ENCODE assay signal across 13 mouse cellular contexts in the genomic region with DNA sequence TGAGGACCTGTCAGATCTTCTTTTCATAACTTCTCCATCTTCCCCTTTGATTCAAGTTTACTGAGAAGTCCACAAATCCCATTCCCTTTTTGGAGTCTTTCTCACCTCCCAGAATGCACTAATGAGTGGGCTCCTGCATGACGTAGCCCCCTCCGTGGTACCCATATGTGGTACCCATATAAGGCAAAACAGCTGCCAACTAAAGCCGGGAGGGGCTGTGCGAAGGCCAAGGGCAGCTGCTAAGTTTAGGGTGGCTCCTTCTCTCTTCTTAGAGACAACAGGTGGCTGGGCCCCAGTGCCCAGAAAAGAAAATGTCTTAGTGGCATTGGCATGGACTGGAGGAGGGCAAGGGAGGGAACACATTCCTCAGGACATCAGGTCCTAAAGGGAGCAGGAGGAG. TPM values are rescaled to one million over a fixed set of nuclear protein-coding genes. Genes with fewer than 3 reads are reported as not detected.
DNase-seq lines count a peak whose midpoint lies in the region; ATAC-seq and TF ChIP-seq lines count a peak whose summit lies in the region.
"Had no signal": no experiment of that assay in that cellular context is flagged by ENCODE, and none has a peak within 500 bp of the region (broad histone marks: within the 10 kb centered on the region; RNA-seq: fewer than 3 reads in every experiment).

No protein-coding gene starts in this region.

- 87% methylated on average over 4 of the region's 4 CpGs for WGBS in kidney, embryonic 16.5 days

- H3K4me1 ChIP-seq in kidney, embryonic 16.5 days (ENCODE audit: insufficient read depth, low read length) = peaks cover 21% of the 10 kb centered on the region

- no peak overlapping the region for H3K4me2 ChIP-seq in kidney, embryonic 16.5 days (replicated peaks; ENCODE audit: low read depth, low read length)

- H3K36me3 ChIP-seq in kidney, embryonic 16.5 days (ENCODE audit: insufficient read depth, low read length) = no peaks in the 10 kb centered on the region
- H3K36me3 ChIP-seq: limb, embryonic 15.5 days had no signal

- peak overlapping the region; percentile 86; the same call in 1 of the 2 replicates for H3K27ac ChIP-seq in left cerebral cortex, adult 2 months
- no peak overlapping the region for H3K27ac ChIP-seq in kidney, embryonic 16.5 days (ENCODE audit: low read length)

- intact Hi-C loops in left cerebral cortex, adult 2 months (cut with DNase I) = no loop called here

- H3K4me3 ChIP-seq in left cerebral cortex, adult 2 months = no peak overlapping the region
- no peak overlapping the region for H3K4me3 ChIP-seq in kidney, embryonic 16.5 days (ENCODE audit: low read length)
- H3K4me3 ChIP-seq: heart, adult 2 months had no signal

- TF ChIP-seq CTCF in left cerebral cortex, adult 2 months (IDR thresholded peaks at IDR 0.05) = no peak

- DNase-seq in cerebellum, adult 9-10 months = peak; percentile 71
- no peak for DNase-seq in cerebellum, postnatal 10 days
- no peak for DNase-seq in left cerebral cortex, adult 2 months (ENCODE audit: extremely low spot score in 1 of 2, low spot score in 2 of 2)
- no peak for DNase-seq in left cerebral cortex, adult 18-20 months (ENCODE audit: low spot score in 2 of 2)
- DNase-seq in gastrocnemius, postnatal 25 days = peak; percentile 81
- peak; percentile 64 for DNase-seq in thymus, postnatal 14 days
- no peak for DNase-seq in kidney, postnatal 36 days
- DNase-seq: heart, adult 2 months; right cerebral cortex, postnatal 25 days had no signal

- H3K9ac ChIP-seq in kidney, embryonic 16.5 days (replicated peaks; ENCODE audit: low read length) = no peak overlapping the region
- H3K9ac ChIP-seq: limb, embryonic 15.5 days had no signal

- no peak for ATAC-seq in kidney, embryonic 16.5 days (ENCODE audit: low FRiP score, low TSS enrichment)
- ATAC-seq: forebrain, embryonic 15.5 days had no signal

- H3K9me3 ChIP-seq in kidney, embryonic 16.5 days (ENCODE audit: low read length) = no peaks in the 10 kb centered on the region
- H3K9me3 ChIP-seq: forebrain, embryonic 15.5 days; hindbrain, embryonic 13.5 days; limb, embryonic 15.5 days had no signal

- no peaks in the 10 kb centered on the region for H3K27me3 ChIP-seq in kidney, embryonic 16.5 days (ENCODE audit: insufficient read depth, low read length)
- H3K27me3 ChIP-seq: forebrain, embryonic 15.5 days; limb, embryonic 15.5 days had no signal

RNA-seq across cellular contexts. Expression of a gene that starts 1.6 kb away (rescaled TPM):
- 1 to 10 TPM; 2.7 to 3.3 TPM for total RNA-seq in left cerebral cortex, adult 2 months (2021)
- total RNA-seq in left cerebral cortex, adult 18-20 months (2021) = 1 to 10 TPM; 2.1 to 3.0 TPM
- over 10,000 TPM; 49,123 to 49,891 TPM for total RNA-seq in gastrocnemius, postnatal 25 days (2021)
- polyA plus RNA-seq in kidney, embryonic 16.5 days (2015; fragmentation: Nextera tagmentation; extraction: Ambion mirVana) = 26.7 and 28.8 TPM in 2 replicates

RNA-seq across cellular contexts. Expression of a gene that starts 2.0 kb away (rescaled TPM):
- total RNA-seq in left cerebral cortex, adult 2 months (2021) = 100 to 1,000 TPM in 1 of 2 experiments, 10 to 100 TPM in 1; 91.9 to 110 TPM
- total RNA-seq in left cerebral cortex, adult 18-20 months (2021) = 10 to 100 TPM; 90.8 to 94.1 TPM
- 10 to 100 TPM; 32.8 to 34.1 TPM for total RNA-seq in gastrocnemius, postnatal 25 days (2021)
- 23.2 and 25.8 TPM in 2 replicates for polyA plus RNA-seq in kidney, embryonic 16.5 days (2015; fragmentation: Nextera tagmentation; extraction: Ambion mirVana)

RNA-seq across cellular contexts. Expression of a gene that starts 14.4 kb away (rescaled TPM):
- total RNA-seq in left cerebral cortex, adult 2 months (2021) = 10 to 100 TPM; 77.7 to 80.8 TPM
- 10 to 100 TPM; 88.0 to 90.2 TPM for total RNA-seq in left cerebral cortex, adult 18-20 months (2021)
- total RNA-seq in gastrocnemius, postnatal 25 days (2021) = 10 to 100 TPM; 26.2 to 28.2 TPM
- polyA plus RNA-seq in kidney, embryonic 16.5 days (2015; fragmentation: Nextera tagmentation; extraction: Ambion mirVana) = 66.9 and 68.7 TPM in 2 replicates

RNA-seq across cellular contexts. Expression of a gene that starts 22.6 kb away (rescaled TPM):
- 10 to 100 TPM; 17.8 to 20.5 TPM for total RNA-seq in left cerebral cortex, adult 2 months (2021)
- total RNA-seq in left cerebral cortex, adult 18-20 months (2021) = 10 to 100 TPM; 21.3 to 22.1 TPM
- 1 to 10 TPM; 4.0 to 4.2 TPM for total RNA-seq in gastrocnemius, postnatal 25 days (2021)
- 45.2 and 46.0 TPM in 2 replicates for polyA plus RNA-seq in kidney, embryonic 16.5 days (2015; fragmentation: Nextera tagmentation; extraction: Ambion mirVana)

RNA-seq across cellular contexts. Expression of a gene that starts 22.7 kb away (rescaled TPM):
- 1 to 10 TPM; 3.5 to 6.4 TPM for total RNA-seq in left cerebral cortex, adult 2 months (2021)
- total RNA-seq in left cerebral cortex, adult 18-20 months (2021) = 1 to 10 TPM; 4.4 to 4.5 TPM
- 1 to 10 TPM; 1.5 to 1.7 TPM for total RNA-seq in gastrocnemius, postnatal 25 days (2021)
- polyA plus RNA-seq in kidney, embryonic 16.5 days (2015; fragmentation: Nextera tagmentation; extraction: Ambion mirVana) = 18.6 and 26.6 TPM in 2 replicates

Comparison
In these comparisons a context has a peak if more than half of its experiments do, and no peak if none do; other contexts are left out.
1. DNase-seq: peak in cerebellum, adult 9-10 months (single experiment), gastrocnemius, postnatal 25 days (single experiment) and thymus, postnatal 14 days (single experiment); none in cerebellum, postnatal 10 days (0 of 2), left cerebral cortex, adult 2 months (0 of 2), left cerebral cortex, adult 18-20 months (0 of 2) and kidney, postnatal 36 days (0 of 2).
2. RNA of a gene that starts 1.6 kb away (total RNA-seq): 49,123 to 49,891 TPM in gastrocnemius, postnatal 25 days; 2.7 to 3.3 TPM in left cerebral cortex, adult 2 months and 2.1 to 3.0 TPM in left cerebral cortex, adult 18-20 months; every median in the first group is over 1,000 times any median in the second.